Mouse (Mus musculus) inflammation-experienced regulatory T-cells, adult 16 weeks (primary cell): ENCODE results near the gene Plagl2. TPM values are rescaled to one million over a fixed set of nuclear protein-coding genes. Genes with fewer than 3 reads are reported as not detected.

Experiments used
- polyA plus RNA-seq: library from polyadenylated mRNA; unstranded; fragments of 100-300 nt; shearing (Covaris generic); gene quantifications from one replicate; pipeline ENCODE4 v1.2.1, GENCODE M21; 2017

Gene Plagl2
- 21.4 TPM for polyA plus RNA-seq

DNA sequence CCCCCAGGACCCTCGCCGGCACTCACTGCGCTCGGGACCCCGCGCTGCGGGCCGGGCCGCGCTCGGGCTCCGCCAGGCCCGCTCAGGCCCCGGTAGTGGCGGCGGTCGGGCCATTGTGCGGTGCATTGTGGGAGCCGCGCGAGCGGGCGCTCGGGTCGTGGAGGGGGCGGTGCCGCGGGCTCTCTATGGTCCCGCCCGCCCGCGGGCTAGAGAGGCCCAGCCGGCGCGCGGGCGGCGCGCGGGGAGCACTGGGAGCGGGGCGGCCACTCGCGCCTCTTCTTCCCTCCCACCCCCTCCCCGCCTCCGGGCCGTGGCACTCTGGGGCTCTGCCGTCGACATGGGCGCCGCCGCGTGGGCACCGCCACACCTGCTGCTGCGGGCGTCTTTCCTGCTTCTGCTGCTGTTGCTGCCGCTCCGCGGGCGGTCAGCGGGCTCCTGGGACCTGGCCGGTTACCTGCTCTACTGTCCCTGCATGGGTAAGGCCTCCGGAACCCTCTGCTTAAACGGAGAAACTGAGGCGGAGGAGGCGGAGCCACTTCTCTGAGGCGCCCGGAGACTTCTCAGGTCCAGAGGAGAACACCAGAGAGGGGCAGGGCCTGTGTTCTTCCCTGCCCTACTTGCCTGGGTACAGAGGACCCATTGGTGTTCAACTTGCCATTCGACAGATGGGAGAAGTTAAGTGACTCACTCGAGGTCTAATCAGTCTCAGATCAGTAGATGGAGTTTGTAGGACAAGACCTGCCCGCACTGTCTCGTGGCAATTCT lies at the start of gene Plagl2, which contains the start of gene Pofut1:
TSS of gene Plagl2 (minus strand) at position 177 of the 765 bp plus-strand sequence.
TSS of gene Pofut1 (plus strand) at position 284 of the 765 bp plus-strand sequence.

GRCm38 (mm10) chr2:153224946-153225594 lies 16.2 kb downstream of the Plagl2 start, which contains the start of gene Tspyl3:
TSS of gene Tspyl3 (minus strand) at chr2:153225441.

Other genes with a start within 250 kb of the Plagl2 start
- 200 TPM for gene Pdrg1, start 226.0 kb downstream of the Plagl2 start, polyA plus RNA-seq
- not detected for gene Xkr7, start 209.6 kb downstream of the Plagl2 start, polyA plus RNA-seq
- gene Ccm2l, start 175.5 kb downstream of the Plagl2 start, polyA plus RNA-seq: not detected
- 3.1 TPM for gene Hck, start 133.0 kb downstream of the Plagl2 start, polyA plus RNA-seq
- gene Tm9sf4, start 80.1 kb downstream of the Plagl2 start, polyA plus RNA-seq: 61.0 TPM
- 46.6 TPM for gene Tspyl3, start 16.0 kb downstream of the Plagl2 start, polyA plus RNA-seq
- 29.6 TPM for gene Pofut1, start 107 bp upstream of the Plagl2 start, polyA plus RNA-seq
- 36.7 TPM for gene Kif3b, start 50.0 kb upstream of the Plagl2 start, polyA plus RNA-seq
- 16.9 TPM for gene Asxl1, start 104.4 kb upstream of the Plagl2 start, polyA plus RNA-seq